ENCODE assay signal across 22 mouse cellular contexts in the genomic region with DNA sequence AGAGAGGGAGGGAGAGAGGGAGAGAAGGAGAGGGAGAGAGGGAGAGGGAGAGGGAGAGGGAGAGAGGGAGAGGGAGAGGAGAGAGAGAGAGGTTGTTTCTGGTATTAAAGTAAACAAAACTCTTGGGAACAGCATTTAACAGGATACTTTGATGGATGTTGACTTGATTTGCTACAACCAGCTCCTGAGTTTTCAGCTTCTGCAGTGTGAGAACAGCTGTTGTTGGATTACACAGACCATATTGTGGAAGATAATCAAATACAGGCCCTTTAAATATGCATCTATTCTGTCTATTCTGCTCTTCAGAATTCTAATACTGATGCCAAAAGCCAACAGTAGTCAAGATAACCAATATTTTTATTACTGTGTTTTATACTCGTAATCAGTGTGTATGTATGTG.
DNase-seq lines count a peak whose midpoint lies in the region; ATAC-seq and TF ChIP-seq lines count a peak whose summit lies in the region.
"Had no signal": no experiment of that assay in that cellular context is flagged by ENCODE, and none has a peak within 500 bp of the region (broad histone marks: within the 10 kb centered on the region; RNA-seq: fewer than 3 reads in every experiment).

No protein-coding gene starts in this region.

- no peak for ATAC-seq in kidney, postnatal 0 days (replicated peaks; ENCODE audit: low FRiP score, low read depth)
- ATAC-seq in lung, embryonic 15.5 days (ENCODE audit: borderline replicate concordance, extremely low read depth, low FRiP score, low TSS enrichment): peak; percentile 65; the same call in 1 of the 2 replicates
- ATAC-seq in intestine, embryonic 16.5 days: peak; percentile 52; the same call in 1 of the 2 replicates
- ATAC-seq: CD4-positive, CD25-positive, alpha-beta regulatory T cell, adult 4 months; forebrain, embryonic 15.5 days; hindbrain, postnatal 0 days had no signal

- no peak for TF ChIP-seq CTCF in kidney, postnatal 0 days (IDR thresholded peaks at IDR 0.05; ENCODE audit: low read depth)

- peak; percentile 17 for DNase-seq in kidney, postnatal 0 days (ENCODE audit: low spot score)
- no peak for DNase-seq in kidney, postnatal 36 days
- DNase-seq in lung, adult 18-20 months: no peak
- no peak for DNase-seq in heart, postnatal 36 days
- DNase-seq: adrenal gland, adult 2 months; adrenal gland, postnatal 14 days; cerebellum, adult 11-12 months; cerebellum, adult 9-10 months; cerebellum, postnatal 14 days; gastrocnemius, postnatal 25 days; heart, adult 18-20 months; heart, postnatal 10 days; heart, postnatal 4 days had no signal

- H3K4me2 ChIP-seq in kidney, postnatal 0 days (ENCODE audit: low read length): no peak overlapping the region
- H3K4me2 ChIP-seq in lung, embryonic 15.5 days: no peak overlapping the region
- H3K4me2 ChIP-seq in intestine, embryonic 16.5 days (ENCODE audit: low read depth, low read length): no peak overlapping the region
- H3K4me2 ChIP-seq: forebrain, embryonic 15.5 days; heart, embryonic 12.5 days; heart, embryonic 15.5 days; hindbrain, embryonic 14.5 days had no signal

- 62% methylated on average over 1 of the region's 1 CpGs for WGBS in kidney, postnatal 0 days
- 29% methylated on average over 1 of the region's 1 CpGs for WGBS in lung, embryonic 15.5 days
- 49% methylated on average over 1 of the region's 1 CpGs for WGBS in intestine, embryonic 16.5 days

- no peaks in the 10 kb centered on the region for H3K4me1 ChIP-seq in kidney, postnatal 0 days (replicated peaks; ENCODE audit: insufficient read depth, low read length)
- H3K4me1 ChIP-seq in lung, embryonic 15.5 days: peaks cover 12% of the 10 kb centered on the region; the same call in 1 of the 2 replicates
- peaks cover 5% of the 10 kb centered on the region; the same call in 1 of the 2 replicates for H3K4me1 ChIP-seq in intestine, embryonic 16.5 days (ENCODE audit: control insufficient read depth, insufficient read depth, low read length)
- H3K4me1 ChIP-seq: forebrain, embryonic 10.5 days had no signal

- no peak overlapping the region for H3K4me3 ChIP-seq in kidney, postnatal 0 days (replicated peaks; ENCODE audit: low read depth, low read length)
- no peak overlapping the region for H3K4me3 ChIP-seq in lung, embryonic 15.5 days
- no peak overlapping the region for H3K4me3 ChIP-seq in intestine, embryonic 16.5 days (ENCODE audit: low read length)
- H3K4me3 ChIP-seq: forebrain, embryonic 10.5 days; forebrain, embryonic 15.5 days; heart, embryonic 12.5 days; heart, embryonic 15.5 days had no signal

- H3K36me3 ChIP-seq in kidney, postnatal 0 days (ENCODE audit: insufficient read depth, low read length): no peaks in the 10 kb centered on the region
- no peaks in the 10 kb centered on the region for H3K36me3 ChIP-seq in lung, embryonic 15.5 days
- no peaks in the 10 kb centered on the region for H3K36me3 ChIP-seq in intestine, embryonic 16.5 days (ENCODE audit: control insufficient read depth, insufficient read depth, low read length)
- H3K36me3 ChIP-seq: forebrain, embryonic 10.5 days; forebrain, embryonic 15.5 days; heart, embryonic 12.5 days; heart, embryonic 15.5 days had no signal

- H3K9ac ChIP-seq in kidney, postnatal 0 days (ENCODE audit: low read depth, low read length): no peak overlapping the region
- H3K9ac ChIP-seq in lung, embryonic 15.5 days: no peak overlapping the region
- no peak overlapping the region for H3K9ac ChIP-seq in intestine, embryonic 16.5 days (ENCODE audit: low read depth, low read length)
- H3K9ac ChIP-seq: forebrain, embryonic 15.5 days; heart, embryonic 12.5 days; heart, embryonic 15.5 days; hindbrain, embryonic 14.5 days had no signal

- H3K27ac ChIP-seq in kidney, postnatal 0 days: no peak overlapping the region
- no peak overlapping the region for H3K27ac ChIP-seq in lung, embryonic 15.5 days
- no peak overlapping the region for H3K27ac ChIP-seq in intestine, embryonic 16.5 days (ENCODE audit: low read length)
- H3K27ac ChIP-seq: forebrain, embryonic 10.5 days; forebrain, embryonic 15.5 days; heart, embryonic 15.5 days; hindbrain, embryonic 14.5 days; hindbrain, postnatal 0 days had no signal

- no peaks in the 10 kb centered on the region for H3K9me3 ChIP-seq in kidney, postnatal 0 days (replicated peaks; ENCODE audit: low read length)
- no peaks in the 10 kb centered on the region for H3K9me3 ChIP-seq in lung, embryonic 15.5 days
- H3K9me3 ChIP-seq in intestine, embryonic 16.5 days (ENCODE audit: control insufficient read depth, low read length): no peaks in the 10 kb centered on the region
- H3K9me3 ChIP-seq: forebrain, embryonic 10.5 days; forebrain, embryonic 15.5 days; heart, embryonic 12.5 days; heart, embryonic 15.5 days had no signal

- H3K27me3 ChIP-seq in kidney, postnatal 0 days (ENCODE audit: insufficient read depth, low read length): no peaks in the 10 kb centered on the region
- H3K27me3 ChIP-seq in lung, embryonic 15.5 days: no peaks in the 10 kb centered on the region
- H3K27me3 ChIP-seq in intestine, embryonic 16.5 days (replicated peaks; ENCODE audit: control insufficient read depth, insufficient read depth, low read length): no peaks in the 10 kb centered on the region
- H3K27me3 ChIP-seq: forebrain, embryonic 15.5 days; heart, embryonic 12.5 days; heart, embryonic 15.5 days had no signal

- intact Hi-C loops in heart, postnatal 36 days (cut with DNase I): no loop called here
